Mouse (Mus musculus) cerebellum, postnatal 4 days (tissue): ENCODE results near the gene Fubp3.
A peak's percentile ranks its signal among the peaks of the same experiment; 100 is the strongest.

ENCODE experiments used
- DNase-seq, 2 experiments: peaks; one replicate each; pipeline ENCODE4 v3.0.0; 2022; ENCODE audit warnings: low spot score in 2 of 2, mixed read lengths in 1 of 2

The Fubp3 gene

GRCm38 (mm10) chr2:31619208-31619607 lies 46.8 kb downstream of the Fubp3 start:
- no peak for DNase-seq

DNA sequence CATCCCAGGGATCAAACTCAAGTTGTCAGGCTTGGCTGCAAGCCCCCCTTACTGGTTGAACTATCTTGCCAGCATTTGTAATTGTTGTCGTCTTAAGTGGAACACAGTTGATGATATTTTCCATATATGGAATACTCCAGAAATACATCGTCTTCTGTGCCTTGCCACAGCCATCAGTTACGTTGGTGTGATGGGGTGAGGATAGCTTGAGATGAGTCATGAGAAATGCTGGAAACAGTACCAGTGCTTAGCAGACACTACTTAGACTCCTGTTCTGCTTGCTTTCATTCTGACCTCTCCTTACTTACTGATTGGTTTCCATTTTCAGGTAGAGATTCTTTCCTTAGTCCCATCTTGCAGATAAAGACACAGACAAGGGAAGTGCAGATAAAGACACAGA lies 61.1 kb downstream of the Fubp3 start:
- no peak for DNase-seq

DNA sequence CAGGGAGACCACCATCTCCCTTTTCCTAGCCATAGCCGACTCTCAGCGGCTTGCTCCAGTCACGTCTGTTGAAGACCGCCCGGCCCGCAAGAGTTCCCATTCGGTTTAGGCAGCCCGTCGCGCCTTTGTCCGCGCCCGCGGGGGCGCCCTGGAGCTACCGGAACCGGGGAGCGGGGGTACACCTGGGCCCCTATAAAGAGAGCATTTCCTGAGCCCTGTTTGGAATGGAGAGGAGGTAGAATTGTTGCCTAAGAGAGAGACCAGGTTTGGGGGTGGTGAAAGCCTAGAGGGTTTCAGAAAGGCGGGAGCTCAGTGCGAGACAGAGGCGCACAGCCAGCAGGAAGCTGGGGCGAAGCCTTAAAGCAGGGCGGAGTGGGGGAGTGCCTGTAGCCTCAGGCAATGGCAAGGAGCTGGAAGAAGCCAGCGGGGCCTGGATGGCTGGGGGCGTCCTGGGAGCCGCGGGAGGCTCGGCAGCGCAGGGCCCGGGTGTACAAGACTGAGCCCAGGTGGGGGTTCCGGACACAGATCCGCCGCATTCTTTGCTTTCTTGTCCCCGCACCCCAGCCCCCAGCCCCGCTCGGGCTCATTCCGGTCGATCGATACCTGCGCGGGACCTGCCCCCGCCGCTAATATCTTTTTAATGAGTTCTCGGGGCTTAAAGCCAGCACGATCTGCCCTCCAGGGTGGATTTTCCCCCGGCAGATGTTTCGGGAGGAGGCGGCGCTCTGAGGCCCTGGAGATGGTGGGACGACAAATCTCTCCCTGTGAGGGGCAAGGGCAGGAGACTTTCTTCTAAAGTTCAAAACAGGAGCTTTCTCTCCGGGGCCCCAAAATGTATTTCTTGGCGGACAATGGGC lies 63.1 kb downstream of the Fubp3 start:
- DNase-seq = no peak

DNA sequence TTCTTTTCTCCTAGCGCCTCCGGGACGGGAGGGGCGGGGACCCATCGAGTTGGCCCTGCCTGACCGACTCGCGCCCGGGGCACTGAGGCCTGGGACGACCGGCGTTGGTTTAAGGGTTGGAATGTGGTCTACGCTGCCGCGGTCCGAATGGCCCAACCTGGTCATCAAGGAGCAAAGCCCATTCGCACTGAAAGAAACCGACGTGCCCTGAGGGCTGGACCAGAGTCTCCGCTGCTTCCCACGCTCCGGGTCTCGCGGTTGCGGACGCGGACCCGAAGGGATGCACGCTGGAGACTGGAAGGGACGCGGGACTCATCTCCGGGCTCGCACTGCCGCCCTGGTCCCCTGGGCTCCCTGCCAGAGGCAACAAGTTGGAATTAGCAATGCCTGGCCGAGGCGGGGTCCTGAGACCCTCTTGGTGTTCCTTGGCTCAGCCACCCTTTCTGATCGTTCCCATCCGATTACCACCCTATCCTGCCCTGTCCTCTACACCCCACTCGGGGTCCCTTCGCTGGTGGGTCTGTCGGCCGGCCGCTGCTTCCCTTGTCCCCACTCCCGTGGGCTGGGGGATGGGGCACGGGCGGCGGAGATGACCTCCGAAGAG lies 63.8 kb downstream of the Fubp3 start:
- DNase-seq = no peak

GRCm38 (mm10) chr2:31636742-31637141 lies 64.3 kb downstream of the Fubp3 start:
- no peak for DNase-seq

GRCm38 (mm10) chr2:31637311-31637710 lies 64.9 kb downstream of the Fubp3 start:
- DNase-seq = no peak

- peak in 1 of 2 experiments; percentile 36 for DNase-seq
Measured at GRCm38 (mm10) chr2:31637807-31638206, 65.4 kb downstream of the Fubp3 start.

- no peak for DNase-seq
Measured at GRCm38 (mm10) chr2:31638581-31639465, 66.4 kb downstream of the Fubp3 start.

DNA sequence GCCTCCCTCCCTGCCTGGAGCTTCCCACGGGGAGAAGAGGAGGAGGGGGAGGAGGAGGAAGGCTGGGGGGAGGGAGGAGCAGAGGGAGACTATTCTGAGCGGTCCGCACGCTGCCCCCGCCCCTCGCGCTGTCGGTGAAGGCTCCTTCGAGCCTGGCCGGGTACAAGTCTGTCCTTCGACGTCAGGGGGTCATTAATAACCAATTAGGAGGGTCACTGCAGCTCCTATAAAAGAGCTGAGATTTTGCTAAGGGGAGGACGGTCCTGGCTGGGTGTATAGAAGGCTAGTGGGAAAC lies 67.0 kb downstream of the Fubp3 start:
- no peak for DNase-seq

GRCm38 (mm10) chr2:31639901-31640608 lies 67.6 kb downstream of the Fubp3 start, which contains the start of gene Prdm12:
TSS of gene Prdm12 (plus strand) at chr2:31640037.
- DNase-seq = no peak

DNA sequence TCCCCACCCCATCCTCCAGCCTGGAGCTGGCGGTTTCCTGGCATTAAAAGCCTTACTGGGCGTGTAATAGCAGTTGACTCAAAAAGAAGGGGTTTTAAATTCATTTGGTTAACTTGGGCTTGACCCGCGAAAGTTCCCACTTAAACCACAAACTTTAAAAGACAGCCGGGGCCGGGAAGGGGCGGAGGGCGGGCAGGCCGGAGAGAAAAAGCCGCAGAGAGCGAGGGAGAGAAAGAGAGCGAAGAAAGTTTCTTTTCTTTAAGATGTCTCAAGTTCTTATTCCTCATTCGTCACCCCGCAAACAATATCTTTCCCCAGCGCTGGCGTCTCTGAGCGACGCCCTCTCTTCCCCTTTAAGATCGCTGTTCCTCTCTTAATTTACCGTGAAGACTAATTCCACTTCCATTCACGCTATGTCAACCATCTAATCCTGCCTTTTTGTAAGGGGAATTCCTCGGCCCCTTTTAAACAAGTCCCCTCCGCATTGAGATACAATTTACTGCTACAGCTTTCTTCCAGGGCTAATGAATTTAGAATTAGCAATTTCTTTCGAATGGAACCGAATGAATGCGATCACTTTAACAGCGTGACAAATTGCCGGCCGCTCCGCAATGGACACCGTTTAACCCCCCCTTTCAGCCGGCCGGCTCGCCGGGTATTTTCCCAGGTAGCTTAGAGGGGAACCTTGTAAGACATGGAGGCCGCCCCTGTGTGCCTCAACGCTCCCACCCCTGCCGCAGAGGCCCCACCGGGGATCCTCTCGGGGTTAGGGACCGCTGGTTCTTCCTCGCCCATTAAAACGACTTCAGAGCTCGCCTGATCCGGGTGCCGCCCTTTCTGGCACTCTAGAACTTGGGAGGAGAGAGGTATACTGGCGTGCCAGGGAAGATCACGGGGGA lies 68.4 kb downstream of the Fubp3 start:
- DNase-seq = no peak

DNA sequence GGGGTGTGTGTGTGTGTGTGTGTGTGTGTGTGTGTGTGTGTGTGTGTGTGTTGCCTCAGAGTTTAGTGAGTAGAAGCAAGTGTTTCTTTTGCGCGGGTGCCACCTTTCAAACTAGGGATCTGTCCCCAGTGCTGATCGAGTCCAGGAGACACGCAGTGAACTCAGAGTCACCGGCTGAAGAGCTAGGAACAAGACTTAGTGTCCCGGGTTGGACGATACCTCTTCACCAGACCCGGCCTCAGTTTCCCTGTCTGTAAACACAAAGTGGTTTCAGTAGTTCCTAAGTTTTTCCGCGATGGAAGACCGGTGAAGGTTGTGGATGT lies 69.0 kb downstream of the Fubp3 start:
- DNase-seq = no peak

DNA sequence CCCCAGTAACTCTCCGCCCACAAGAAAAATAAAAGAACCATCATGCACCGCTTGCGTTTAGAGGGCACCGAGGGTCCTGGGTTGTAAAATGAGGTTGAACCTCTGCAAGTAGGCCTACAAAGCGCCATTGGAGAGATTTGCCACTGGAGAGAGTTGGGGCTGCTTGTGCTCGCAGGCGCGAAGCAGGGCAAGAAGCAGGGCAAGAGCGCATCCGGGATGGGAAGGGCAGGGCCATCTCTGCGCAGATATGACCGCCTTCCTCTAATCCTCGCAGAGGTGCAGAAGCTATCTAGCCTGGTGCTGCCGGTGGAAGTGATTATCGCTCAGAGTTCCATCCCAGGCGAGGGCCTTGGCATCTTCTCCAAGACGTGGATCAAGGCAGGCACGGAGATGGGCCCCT lies 69.5 kb downstream of the Fubp3 start:
- DNase-seq = no peak

DNA sequence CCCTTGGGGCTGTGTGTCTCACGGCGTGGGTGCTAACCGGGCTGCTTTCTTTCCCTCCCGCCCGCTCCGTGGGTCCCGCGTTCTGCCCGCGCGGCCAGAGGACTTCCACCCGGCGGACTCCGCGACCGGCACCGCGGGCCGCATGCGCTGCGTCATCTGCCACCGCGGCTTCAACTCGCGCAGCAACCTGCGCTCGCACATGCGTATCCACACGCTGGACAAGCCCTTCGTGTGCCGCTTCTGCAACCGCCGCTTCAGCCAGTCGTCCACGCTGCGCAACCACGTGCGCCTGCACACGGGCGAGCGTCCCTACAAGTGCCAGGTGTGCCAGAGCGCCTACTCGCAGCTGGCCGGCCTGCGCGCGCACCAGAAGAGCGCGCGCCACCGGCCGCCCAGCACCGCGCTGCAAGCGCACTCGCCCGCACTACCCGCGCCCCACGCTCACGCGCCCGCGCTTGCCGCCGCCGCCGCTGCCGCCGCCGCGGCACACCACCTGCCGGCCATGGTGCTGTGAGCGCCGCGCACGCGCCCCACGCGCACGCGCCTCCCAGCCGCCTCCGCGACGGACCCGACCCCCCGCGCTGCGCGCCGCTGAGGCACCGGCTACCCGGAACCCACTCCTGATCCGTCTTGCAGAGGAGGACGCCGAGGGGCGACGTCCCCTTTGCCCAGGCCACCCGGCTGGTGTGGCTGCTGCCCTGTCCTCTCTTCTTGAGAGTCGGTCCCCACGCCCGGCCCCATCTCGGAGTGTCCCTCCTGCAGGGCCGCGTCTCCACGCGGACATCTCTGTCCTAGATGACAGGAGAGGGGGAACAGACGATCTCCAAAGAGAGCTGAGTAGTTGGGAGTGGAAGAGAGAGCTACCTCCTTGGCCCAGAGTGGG lies 81.8 kb downstream of the Fubp3 start:
- peak in 1 of 2 experiments; percentile 46 for DNase-seq

GRCm38 (mm10) chr2:31654854-31655559 lies 82.6 kb downstream of the Fubp3 start:
- peak; percentile 50 to 69 for DNase-seq

DNA sequence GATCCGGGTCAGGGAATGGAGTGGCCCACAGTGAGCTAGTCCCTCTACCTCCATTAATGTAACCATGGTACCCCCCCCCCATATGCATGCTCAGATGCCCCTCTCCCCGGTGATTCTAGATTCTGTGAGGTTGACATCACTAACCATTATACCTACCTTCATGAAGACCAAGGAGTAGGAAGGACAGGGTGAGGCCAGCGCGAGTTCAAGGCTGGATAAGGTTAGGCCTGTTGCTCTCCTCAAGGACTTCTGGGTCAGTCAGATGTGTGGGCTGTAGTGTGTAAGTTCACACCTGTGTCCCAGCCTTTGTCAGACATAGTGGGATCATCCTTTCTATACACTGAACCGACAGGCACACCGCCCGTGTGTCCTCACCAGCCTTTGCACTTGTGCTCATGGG lies 83.9 kb downstream of the Fubp3 start:
- DNase-seq = no peak

DNA sequence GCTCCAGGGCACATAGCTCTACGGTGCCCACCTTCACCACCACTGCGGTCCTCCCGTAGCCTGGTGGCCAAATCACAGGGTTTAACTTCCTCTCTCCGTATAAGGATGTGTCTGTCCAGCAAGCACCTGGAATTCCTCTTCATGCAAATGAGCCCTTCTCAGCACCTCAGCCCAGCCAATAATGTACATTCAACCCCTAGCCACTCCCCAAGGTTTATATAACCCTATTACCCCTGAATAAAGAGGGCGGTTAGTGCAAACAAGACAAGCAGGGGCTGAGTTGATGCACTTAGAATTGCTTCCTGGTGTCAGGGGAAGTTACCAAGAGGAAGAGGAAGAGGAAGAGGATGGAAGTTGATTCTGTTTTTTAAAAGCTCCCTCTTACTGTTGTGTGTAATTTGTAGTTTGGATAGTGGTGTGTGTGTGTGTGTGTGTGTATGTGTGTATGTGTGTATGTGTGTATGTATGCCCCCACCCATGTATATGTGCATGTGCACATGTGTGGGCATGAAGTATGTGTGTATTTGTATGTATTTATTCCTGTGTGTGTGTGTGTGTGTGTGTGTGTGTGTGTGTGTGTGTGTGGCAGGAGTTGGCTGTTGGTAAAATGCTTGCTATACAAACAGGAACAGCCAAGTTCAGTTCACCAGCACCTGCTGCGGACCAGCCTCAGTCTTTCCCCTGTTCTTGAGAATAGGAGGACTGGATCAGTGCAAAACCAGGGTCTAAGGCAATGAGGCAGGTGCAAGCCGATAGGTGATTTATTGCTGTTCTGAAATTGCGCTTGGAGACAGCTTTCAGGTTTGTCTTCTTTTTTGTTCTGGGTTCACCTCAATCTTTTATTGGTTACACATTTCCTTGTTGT lies 90.7 kb downstream of the Fubp3 start:
- no peak for DNase-seq

DNA sequence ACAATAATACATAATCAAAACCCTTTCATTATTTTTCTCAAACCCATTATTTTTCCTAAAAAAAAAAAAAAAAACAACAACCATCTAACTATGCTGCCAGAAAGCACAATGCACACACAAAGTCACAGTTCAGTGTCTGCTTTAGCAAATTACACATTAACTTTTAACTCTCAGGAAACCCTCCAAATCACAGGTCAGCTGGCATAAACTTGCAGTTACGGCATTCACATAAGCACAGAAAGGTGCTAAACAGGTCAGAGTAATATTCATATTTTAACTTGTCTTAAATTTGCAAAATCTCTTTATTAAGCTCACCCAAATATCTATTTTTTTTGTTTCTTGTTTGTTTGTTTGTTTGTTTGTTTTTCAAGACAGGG lies 91.3 kb downstream of the Fubp3 start:
- no peak for DNase-seq
